Mouse (Mus musculus) hindbrain, embryonic 14.5 days (tissue): ENCODE data around the gene Robo2. TPM values are rescaled to one million over a fixed set of nuclear protein-coding genes. Genes with fewer than 3 reads are reported as not detected.

Experiments
- ATAC-seq: fragments of 200-750 bp; cut with Nextera tagmentation; 2 replicates; pipeline ENCODE4 v1.8.0; 2017; ENCODE audit warnings: moderate number of reproducible peaks, mild to moderate bottlenecking, moderate TSS enrichment, moderate library complexity; ENCODE audit not compliant: low FRiP score
- DNase-seq: peaks from one replicate; pipeline ENCODE4 v3.0.0-alpha.2; 2015; ENCODE audit warnings: low spot score
- H3K27ac ChIP-seq: fragments of 300-500 bp; sonication (generic); 2 replicates; pipeline ENCODE4 v1.5.1; 2014; ENCODE audit warnings: mild to moderate bottlenecking, moderate library complexity
- H3K27me3 ChIP-seq: fragments of 300-500 bp; sonication (generic); 2 replicates; pipeline ENCODE4 v1.6.1; 2014; ENCODE audit warnings: mild to moderate bottlenecking, low read length, mixed read lengths; ENCODE audit not compliant: control insufficient read depth, insufficient read depth
- H3K36me3 ChIP-seq: fragments of 300-500 bp; sonication (generic); replicated peaks from 2 replicates; pipeline ENCODE4 v1.6.1; 2014; ENCODE audit not compliant: control insufficient read depth, insufficient read depth
- H3K4me1 ChIP-seq: fragments of 300-500 bp; sonication (generic); replicated peaks from 2 replicates; pipeline ENCODE4 v1.6.1; 2014; ENCODE audit warnings: antibody characterized with exemption, low read length, mixed read lengths; ENCODE audit not compliant: control insufficient read depth, insufficient read depth
- H3K4me2 ChIP-seq: fragments of 300-500 bp; sonication (generic); replicated peaks from 2 replicates; pipeline ENCODE4 v1.6.1; 2014; ENCODE audit warnings: mild to moderate bottlenecking, moderate library complexity
- H3K4me3 ChIP-seq: fragments of 300-500 bp; sonication (generic); replicated peaks from 2 replicates; pipeline ENCODE4 v1.5.1; 2014; ENCODE audit warnings: mild to moderate bottlenecking, low read length
- H3K9ac ChIP-seq: fragments of 300-500 bp; sonication (generic); 2 replicates; pipeline ENCODE4 v1.6.1; 2014
- H3K9me3 ChIP-seq: fragments of 300-500 bp; sonication (generic); 2 replicates; pipeline ENCODE4 v1.6.1; 2016; ENCODE audit warnings: low read length; ENCODE audit not compliant: control insufficient read depth
- WGBS: fragments of 180-500 bp; shearing (Covaris S2); extraction: QIAGEN DNeasy Blood & Tissue Kit; methylation state at CpG from one replicate; pipeline ENCODE4 v1.1.7; 2014; 5-methylcytosine and 5-hydroxymethylcytosine counted together
- polyA plus RNA-seq: library from polyadenylated mRNA; unstranded; fragments of >200 nt; fragmentation: Nextera tagmentation; extraction: Ambion mirVana; gene quantifications from 2 replicates; pipeline ENCODE4 v1.2.1, GENCODE M21; 2014

The Robo2 gene
- polyA plus RNA-seq, 1 experiment from 2014 or later: 121 TPM

DNA sequence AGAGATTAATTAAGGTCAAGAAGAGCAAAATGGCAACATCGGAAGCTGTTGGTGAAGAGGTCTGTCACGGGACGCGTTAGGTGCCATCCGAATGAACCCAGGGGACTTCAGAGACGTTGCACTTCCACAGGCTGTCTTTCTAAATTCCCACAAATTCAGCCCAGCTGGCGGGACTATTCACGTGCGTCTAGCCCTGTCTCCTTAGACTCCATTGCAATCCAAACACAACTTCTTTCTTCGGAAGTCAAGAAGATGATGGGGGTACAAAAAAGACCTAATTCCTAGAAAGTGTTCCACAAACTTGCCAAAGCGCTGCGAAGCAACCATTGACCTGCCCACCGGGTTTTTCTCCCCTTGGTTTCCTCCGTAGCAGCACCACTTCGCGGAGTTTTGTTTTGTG lies 604 bp downstream of the Robo2 start:
- Histone ChIP-seq H3K4me1 (no peaks in the 10 kb centered on the region), H3K4me2 (peak overlapping the region; percentile 94), H3K9ac (peak overlapping the region; percentile 79), H3K27ac (peak overlapping the region; percentile 96), H3K36me3 (no peaks in the 10 kb centered on the region), H3K9me3 (no peaks in the 10 kb centered on the region), H3K27me3 (no peaks in the 10 kb centered on the region), H3K4me3 (peak overlapping the region; percentile 72)
- WGBS: under 1% methylated on average over 16 of the region's 16 CpGs
- ATAC-seq (no peak), DNase-seq (no peak)

DNA sequence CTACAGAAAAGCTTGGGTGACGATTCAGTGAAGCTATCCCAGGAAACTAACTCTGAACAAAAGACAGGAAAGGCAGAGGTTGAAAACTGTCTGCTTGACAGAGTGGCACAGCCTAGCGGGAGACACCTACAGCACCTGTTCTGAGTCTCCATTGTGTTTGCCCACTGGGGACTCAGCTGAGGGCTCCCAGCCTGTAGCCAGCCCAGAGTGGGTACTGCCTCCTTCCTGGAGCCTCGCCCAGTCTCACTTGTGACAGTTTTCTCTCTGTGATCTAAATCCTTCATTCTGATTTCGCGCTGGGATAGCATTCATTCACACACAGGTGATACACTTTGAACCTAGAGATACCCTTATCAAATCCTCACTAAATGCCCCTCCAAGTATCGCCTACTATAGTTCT lies 1.5 kb downstream of the Robo2 start:
- 15% methylated on average over 6 of the region's 6 CpGs for WGBS
- H3K27me3 ChIP-seq: no peaks in the 10 kb centered on the region
- DNase-seq (peak; percentile 38), ATAC-seq (0 out of 2 replicates have a peak, but pooled peaks have one; percentile 31)
- peak overlapping the region; percentile 96 for H3K27ac ChIP-seq
- peak overlapping the region; percentile 72 for H3K4me3 ChIP-seq
- H3K4me1 ChIP-seq: no peaks in the 10 kb centered on the region
- H3K4me2 ChIP-seq: peak overlapping the region; percentile 94
- no peaks in the 10 kb centered on the region for H3K36me3 ChIP-seq
- H3K9me3 ChIP-seq: no peaks in the 10 kb centered on the region
- H3K9ac ChIP-seq: peak overlapping the region; percentile 79

DNA sequence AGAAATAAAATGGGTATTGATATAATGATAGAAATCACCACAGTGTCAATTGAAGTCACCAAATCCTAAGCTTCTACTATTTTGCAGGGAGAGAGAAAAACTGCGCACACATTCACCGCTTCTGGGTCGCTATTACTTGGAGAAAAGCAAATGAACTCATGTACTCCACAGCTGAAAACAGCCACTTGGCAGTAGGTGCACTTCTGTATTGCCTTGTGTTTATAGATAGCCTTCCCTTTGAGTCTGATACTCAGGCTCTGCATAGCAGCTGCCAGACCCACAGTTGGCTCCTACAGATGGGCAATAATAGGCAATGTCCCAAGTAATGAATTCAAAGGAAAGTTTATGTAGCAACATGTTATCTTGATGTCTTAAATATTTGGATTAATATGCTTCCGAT lies 2.1 kb downstream of the Robo2 start:
- Histone ChIP-seq H3K4me3 (peak overlapping the region; percentile 72), H3K36me3 (no peaks in the 10 kb centered on the region), H3K4me2 (peak overlapping the region; percentile 94), H3K27ac (peak overlapping the region; percentile 96), H3K4me1 (no peaks in the 10 kb centered on the region), H3K9me3 (no peaks in the 10 kb centered on the region), H3K27me3 (no peaks in the 10 kb centered on the region), H3K9ac (peak overlapping the region; percentile 79)
- WGBS: 62% methylated on average over 4 of the region's 4 CpGs
- no peak for ATAC-seq
- DNase-seq: no peak

DNA sequence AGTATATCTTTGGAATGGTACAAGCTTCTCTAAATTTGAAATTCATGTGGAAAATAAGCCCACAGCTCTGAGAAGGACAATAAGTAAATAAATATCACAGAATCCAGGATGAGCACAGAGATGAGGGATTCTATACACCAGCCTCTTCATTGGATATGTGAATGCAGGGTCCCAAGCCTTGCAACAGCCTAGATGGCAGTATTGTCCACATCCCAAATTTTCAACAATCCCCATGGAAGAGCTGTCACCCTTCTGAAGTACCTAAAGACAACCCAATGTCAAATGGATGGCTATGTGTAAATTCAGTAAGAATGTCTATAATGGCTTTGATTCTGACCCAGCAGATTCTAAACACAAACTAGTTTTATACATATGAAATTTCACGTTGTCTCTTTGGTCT lies 3.1 kb downstream of the Robo2 start:
- 0 out of 2 replicates have a peak, but pooled peaks cover 5% of the 10 kb centered on the region for H3K4me1 ChIP-seq
- peak; percentile 61 for DNase-seq
- ATAC-seq: no peak
- H3K4me2 ChIP-seq: peak overlapping the region; percentile 94
- peak overlapping the region; percentile 96 for H3K27ac ChIP-seq
- H3K27me3 ChIP-seq: no peaks in the 10 kb centered on the region
- peak overlapping the region; percentile 79 for H3K9ac ChIP-seq
- WGBS: 43% methylated on average over 1 of the region's 1 CpGs
- peak overlapping the region; percentile 72 for H3K4me3 ChIP-seq
- no peaks in the 10 kb centered on the region for H3K9me3 ChIP-seq
- H3K36me3 ChIP-seq: no peaks in the 10 kb centered on the region

DNA sequence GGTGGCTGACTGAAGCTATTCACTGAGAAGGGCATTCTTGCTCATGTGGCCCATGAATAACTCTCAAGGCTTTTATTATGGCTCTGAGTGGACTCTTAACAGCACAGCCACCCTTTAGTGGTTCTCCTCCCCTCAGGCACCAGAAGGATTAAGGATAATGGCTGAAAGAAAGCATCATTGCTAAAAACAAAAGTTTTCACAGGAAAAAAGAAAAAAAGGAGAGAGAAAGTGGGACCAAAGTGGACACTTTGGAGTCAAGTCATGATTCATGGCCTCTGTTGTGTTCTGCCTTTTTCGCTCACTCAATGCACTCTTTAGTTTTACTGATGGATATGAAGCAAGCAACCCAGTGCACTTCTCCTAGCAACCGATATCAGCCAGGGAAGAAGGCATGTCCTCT lies 14.3 kb downstream of the Robo2 start:
- H3K4me1 ChIP-seq: peaks cover 26% of the 10 kb centered on the region; the same call in 1 of the 2 replicates
- WGBS: 28% methylated on average over 2 of the region's 2 CpGs
- no peaks in the 10 kb centered on the region for H3K36me3 ChIP-seq
- H3K27ac ChIP-seq: no peak overlapping the region
- no peak overlapping the region for H3K4me3 ChIP-seq
- no peak overlapping the region for H3K4me2 ChIP-seq
- no peaks in the 10 kb centered on the region for H3K9me3 ChIP-seq
- H3K27me3 ChIP-seq: no peaks in the 10 kb centered on the region
- H3K9ac ChIP-seq: no peak overlapping the region
- DNase-seq: no peak
- peak; percentile 77; the same call in 1 of the 2 replicates for ATAC-seq

DNA sequence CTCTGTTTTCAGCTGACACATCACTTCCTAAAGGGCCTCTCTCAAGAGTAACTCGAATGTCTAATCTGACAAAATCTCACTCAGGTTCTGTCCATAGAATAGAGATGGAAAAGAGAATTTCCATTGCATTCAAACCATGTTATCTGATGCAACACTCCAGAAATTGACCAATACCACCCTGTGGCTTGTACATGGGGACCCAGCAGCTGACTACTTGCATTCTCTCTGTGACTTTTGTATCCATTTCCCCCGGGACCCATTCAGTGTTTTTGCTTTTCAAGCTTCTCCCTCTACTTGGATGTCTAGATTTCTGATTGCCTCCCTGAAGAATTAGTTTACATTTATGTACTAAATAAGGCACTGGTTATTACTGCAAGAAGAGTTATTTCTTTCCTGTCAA lies 15.9 kb downstream of the Robo2 start:
- Histone ChIP-seq H3K27ac (no peak overlapping the region), H3K4me3 (no peak overlapping the region), H3K9ac (no peak overlapping the region), H3K4me2 (peak overlapping the region; percentile 28; the same call in 1 of the 2 replicates), H3K36me3 (no peaks in the 10 kb centered on the region), H3K27me3 (no peaks in the 10 kb centered on the region), H3K4me1 (peaks cover 26% of the 10 kb centered on the region; the same call in 1 of the 2 replicates), H3K9me3 (no peaks in the 10 kb centered on the region)
- WGBS: 84% methylated on average over 2 of the region's 2 CpGs
- ATAC-seq: no peak
- DNase-seq: no peak

DNA sequence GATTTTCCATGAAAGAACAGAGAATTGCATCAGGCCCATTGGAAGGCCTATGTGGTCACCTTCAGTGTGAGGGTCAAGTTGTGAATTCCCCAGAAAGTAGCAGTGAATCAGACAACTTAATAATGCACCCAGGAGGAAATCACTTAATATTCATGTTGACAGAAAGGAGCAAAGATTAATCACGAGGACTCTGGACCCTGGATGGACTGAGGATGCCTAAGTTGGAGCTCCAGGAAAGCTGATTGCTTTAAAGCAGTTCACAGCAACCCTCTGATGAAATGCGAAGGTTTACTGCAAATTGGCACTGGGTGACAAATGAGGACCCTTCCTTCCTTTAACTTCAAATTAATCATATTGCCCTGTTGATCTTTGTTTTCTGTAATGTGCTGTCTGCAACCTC lies 32.2 kb downstream of the Robo2 start:
- DNase-seq (no peak), ATAC-seq (no peak)
- no peak overlapping the region for H3K4me3 ChIP-seq
- H3K9me3 ChIP-seq: no peaks in the 10 kb centered on the region
- no peak overlapping the region for H3K9ac ChIP-seq
- H3K27me3 ChIP-seq: no peaks in the 10 kb centered on the region
- peaks cover 22% of the 10 kb centered on the region; the same call in 1 of the 2 replicates for H3K4me1 ChIP-seq
- no peak overlapping the region for H3K4me2 ChIP-seq
- WGBS: 23% methylated on average over 2 of the region's 2 CpGs
- no peaks in the 10 kb centered on the region for H3K36me3 ChIP-seq
- H3K27ac ChIP-seq: no peak overlapping the region

DNA sequence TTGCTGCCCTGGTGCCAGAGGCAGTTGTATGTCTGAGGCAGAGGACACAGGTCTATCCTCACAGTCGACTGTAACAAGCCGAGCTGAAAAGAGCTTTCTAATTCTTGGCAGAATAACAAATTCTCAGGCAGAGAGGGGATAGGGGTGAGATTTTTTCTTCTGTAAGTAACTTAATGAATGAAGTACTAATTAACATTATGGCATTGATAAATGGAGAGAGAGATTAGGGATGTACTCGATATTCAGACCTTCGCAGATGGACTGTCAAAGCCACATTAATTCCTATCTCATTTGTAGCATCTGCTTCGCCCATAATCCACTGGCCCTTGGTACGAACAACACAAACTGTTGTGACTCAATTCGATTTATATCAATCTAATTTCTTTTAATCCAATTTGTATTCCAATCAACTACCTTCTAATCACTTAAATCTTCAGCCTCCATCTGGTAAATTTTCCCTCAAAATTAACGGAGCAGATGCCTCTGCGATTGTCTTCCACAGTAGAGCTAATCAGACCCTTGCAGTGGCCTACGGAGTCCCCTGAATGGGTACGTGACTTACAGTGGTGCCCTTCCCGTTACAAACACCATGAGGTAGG lies 36.2 kb downstream of the Robo2 start:
- H3K4me2 ChIP-seq: no peak overlapping the region
- peak; percentile 51 for DNase-seq
- H3K4me1 ChIP-seq: peaks cover 36% of the 10 kb centered on the region
- H3K9me3 ChIP-seq: no peaks in the 10 kb centered on the region
- peak; percentile 57; the same call in 1 of the 2 replicates for ATAC-seq
- no peak overlapping the region for H3K4me3 ChIP-seq
- H3K9ac ChIP-seq: no peak overlapping the region
- H3K27ac ChIP-seq: no peak overlapping the region
- no peaks in the 10 kb centered on the region for H3K36me3 ChIP-seq
- 34% methylated on average over 12 of the region's 12 CpGs for WGBS
- no peaks in the 10 kb centered on the region for H3K27me3 ChIP-seq

DNA sequence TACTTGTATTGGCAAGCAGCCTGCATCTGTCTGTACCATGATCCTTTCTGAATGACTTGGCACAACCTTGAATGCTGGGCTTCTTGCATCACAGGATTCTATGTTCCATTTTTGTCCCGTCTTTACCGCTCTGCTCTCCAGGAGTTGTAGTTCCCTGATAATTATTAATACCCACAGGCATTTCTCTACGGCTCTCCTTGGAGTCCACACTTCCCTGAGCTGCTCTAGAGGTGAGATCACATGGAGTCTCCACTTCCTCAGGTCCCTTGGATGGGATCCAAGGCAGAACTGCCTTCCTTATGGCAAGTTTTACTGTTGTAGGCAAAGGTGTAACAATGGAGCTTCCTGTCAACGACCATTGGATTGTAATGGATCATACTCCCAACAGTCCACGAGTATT lies 37.1 kb downstream of the Robo2 start:
- 66% methylated on average over 5 of the region's 5 CpGs for WGBS
- Histone ChIP-seq H3K27me3 (no peaks in the 10 kb centered on the region), H3K9me3 (no peaks in the 10 kb centered on the region), H3K4me3 (no peak overlapping the region), H3K36me3 (no peaks in the 10 kb centered on the region), H3K4me2 (no peak overlapping the region), H3K27ac (no peak overlapping the region), H3K4me1 (peaks cover 35% of the 10 kb centered on the region), H3K9ac (no peak overlapping the region)
- no peak for ATAC-seq
- DNase-seq: no peak

DNA sequence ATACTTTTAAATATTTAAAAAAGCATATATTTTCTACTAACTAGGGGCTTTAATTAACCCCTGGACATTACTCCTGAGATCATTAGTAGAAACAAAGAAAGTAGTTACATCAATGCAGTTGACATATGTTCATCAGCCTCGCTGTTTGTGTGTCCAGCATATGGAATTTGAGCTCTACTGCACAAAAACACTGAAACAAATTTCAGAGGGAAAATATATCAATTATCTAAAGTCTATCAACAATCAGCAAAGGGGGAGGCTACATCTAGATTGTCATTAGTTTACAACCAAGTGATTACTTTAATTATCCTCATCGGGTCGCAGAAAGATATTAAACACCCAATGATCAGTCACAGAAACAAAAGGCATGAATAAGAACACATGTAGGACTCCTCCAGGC lies 38.2 kb downstream of the Robo2 start:
- WGBS: 59% methylated on average over 3 of the region's 3 CpGs
- no peak overlapping the region for H3K4me2 ChIP-seq
- no peaks in the 10 kb centered on the region for H3K36me3 ChIP-seq
- H3K9ac ChIP-seq: no peak overlapping the region
- H3K27ac ChIP-seq: no peak overlapping the region
- peaks cover 28% of the 10 kb centered on the region for H3K4me1 ChIP-seq
- H3K27me3 ChIP-seq: no peaks in the 10 kb centered on the region
- DNase-seq: no peak
- no peaks in the 10 kb centered on the region for H3K9me3 ChIP-seq
- H3K4me3 ChIP-seq: no peak overlapping the region
- ATAC-seq: no peak
